Mouse (Mus musculus): ENCODE measurements around the gene Dgki. TPM values are rescaled to one million over a fixed set of nuclear protein-coding genes. Genes with fewer than 3 reads are reported as not detected.

The Dgki gene
- total and polyA plus RNA-seq, 3 experiments = 4.4 to 8.7 (median 7.7) TPM

DNA sequence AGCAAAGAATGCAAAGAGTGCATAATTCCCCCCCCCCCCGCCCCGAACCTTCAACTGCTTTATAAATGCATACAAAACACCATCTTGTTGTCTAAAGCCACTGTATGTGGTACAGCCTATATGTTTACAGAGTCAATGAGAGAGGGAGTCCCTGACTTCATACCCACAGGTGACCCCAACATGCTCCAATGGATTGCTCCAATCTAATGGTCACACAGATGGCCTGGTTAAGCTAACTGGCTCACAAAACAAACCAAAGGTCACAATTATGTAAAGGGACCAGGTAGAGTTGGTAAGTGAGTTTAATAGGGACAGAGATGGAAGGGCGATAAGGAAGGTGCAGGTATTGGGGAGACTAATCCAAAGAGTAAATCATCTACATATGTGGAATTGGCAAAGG, 295.1 kb downstream of the Dgki start:
- Histone ChIP-seq H3K36me3 (replicated peaks in 1 of 2; ENCODE audit: control insufficient read depth in 1 of 2, insufficient read depth in 1 of 2, low read length in 1 of 2) (peaks cover 2 to 23% of the 10 kb centered on the region in 2 experiments), H3K9me3 (replicated peaks; ENCODE audit: low read length) (no peaks in the 10 kb centered on the region), H3K4me3 (replicated peaks in 1 of 3; ENCODE audit: low read depth in 2 of 3, low read length in 2 of 3, poor library complexity in 1 of 3) (no peak overlapping the region), H3K27me3 (replicated peaks) (no peaks in the 10 kb centered on the region), H3K4me2 (ENCODE audit: insufficient read depth, low read depth, poor library complexity, severe bottlenecking) (no peak overlapping the region), H3K79me2 (replicated peaks; ENCODE audit: control insufficient read depth, extremely low read depth, insufficient read depth, poor library complexity, severe bottlenecking) (no peaks in the 10 kb centered on the region), H3K27ac (ENCODE audit: insufficient read depth, low read depth) (no peak overlapping the region), H3K9ac (ENCODE audit: insufficient read depth, low read depth) (no peak overlapping the region), H3K4me1 (ENCODE audit: control insufficient read depth in 1 of 2, insufficient read depth in 2 of 2) (no peaks in the 10 kb centered on the region)
- no peak for DNase-seq (ENCODE audit: extremely low read depth)
- in situ Hi-C loops (cut with MboI; ENCODE audit: low pct_ligation_motif_present, low pct_unique_long_range_greater_than_20kb, low sequenced_read_pairs) (no loop called here), dilution Hi-C loops (cut with MboI; ENCODE audit: extremely low pct_ligation_motif_present, extremely low pct_unique_long_range_greater_than_20kb, low sequenced_read_pairs) (no loop called here)
- no peak for TF ChIP-seq POLR2AphosphoS2 (IDR thresholded peaks at IDR 0.05; ENCODE audit: low read depth, low read length)
- no peak for TF ChIP-seq RCOR1 (conservative IDR thresholded peaks at IDR 0.05; ENCODE audit: low read depth, low read length)
- TF ChIP-seq ZNF384 (IDR thresholded peaks at IDR 0.05; ENCODE audit: low read depth, low read length) = no peak
- no peak for TF ChIP-seq ZKSCAN1 (IDR thresholded peaks at IDR 0.05; ENCODE audit: borderline replicate concordance, low read depth, low read length)
- TF ChIP-seq ETS1 (conservative IDR thresholded peaks at IDR 0.05; ENCODE audit: low read depth, low read length) = no peak
- TF ChIP-seq MYC (IDR thresholded peaks at IDR 0.05; ENCODE audit: low read depth, low read length) = no peak
- no peak for TF ChIP-seq MXI1 (IDR thresholded peaks at IDR 0.05; ENCODE audit: low read depth, low read length)
- TF ChIP-seq KAT2A (IDR thresholded peaks at IDR 0.05; ENCODE audit: insufficient replicate concordance, low read length) = no peak
- no peak for TF ChIP-seq ZMIZ1 (IDR thresholded peaks at IDR 0.05; ENCODE audit: low read depth, low read length)
- no peak for TF ChIP-seq NELFE (IDR thresholded peaks at IDR 0.05; ENCODE audit: low read depth, low read length)
- TF ChIP-seq MAX (IDR thresholded peaks at IDR 0.05; ENCODE audit: low read length) = no peak
- no peak for TF ChIP-seq USF2 (conservative IDR thresholded peaks at IDR 0.05; ENCODE audit: low read depth, low read length)
- TF ChIP-seq ZC3H11A (IDR thresholded peaks at IDR 0.05; ENCODE audit: low read depth, low read length) = no peak
- TF ChIP-seq EP300 (IDR thresholded peaks at IDR 0.05; ENCODE audit: low read length) = no peak

DNA sequence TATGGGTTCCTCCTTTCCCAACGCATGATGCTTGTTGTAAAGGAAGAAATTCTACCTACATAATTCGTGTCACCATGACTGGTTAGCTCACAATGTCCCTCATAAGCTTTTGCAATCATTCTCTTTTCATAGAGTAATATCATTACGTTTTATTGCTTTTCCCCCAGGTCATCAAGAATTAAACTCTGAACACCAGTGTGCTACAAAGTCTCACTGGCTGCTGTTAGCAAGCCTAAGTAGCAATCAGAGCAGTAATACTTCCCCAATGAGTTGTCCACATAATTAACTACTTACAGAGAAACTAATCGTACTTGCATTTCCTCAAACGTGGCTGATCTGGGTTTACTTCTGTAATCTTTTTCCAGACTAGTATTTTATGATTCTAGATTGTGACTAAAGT, 296.7 kb downstream of the Dgki start:
- dilution Hi-C loops (cut with MboI; ENCODE audit: extremely low pct_ligation_motif_present, extremely low pct_unique_long_range_greater_than_20kb, low sequenced_read_pairs) = no loop called here

More for the DNA sequence above, 296.7 kb downstream of the Dgki start:
- no peaks in the 10 kb centered on the region for H3K27me3 ChIP-seq (replicated peaks)
- no peak for TF ChIP-seq ZMIZ1 (IDR thresholded peaks at IDR 0.05; ENCODE audit: low read depth, low read length)
- TF ChIP-seq RCOR1 (conservative IDR thresholded peaks at IDR 0.05; ENCODE audit: low read depth, low read length) = no peak
- no peak for TF ChIP-seq USF2 (conservative IDR thresholded peaks at IDR 0.05; ENCODE audit: low read depth, low read length)
- TF ChIP-seq IRF4 (IDR thresholded peaks at IDR 0.05; ENCODE audit: low read depth, low read length) = no peak
- no peak for TF ChIP-seq NELFE (IDR thresholded peaks at IDR 0.05; ENCODE audit: low read depth, low read length)
- TF ChIP-seq MXI1 (IDR thresholded peaks at IDR 0.05; ENCODE audit: low read depth, low read length) = no peak
- no peak for TF ChIP-seq USF1 (IDR thresholded peaks at IDR 0.05; ENCODE audit: low read depth, low read length)
- TF ChIP-seq POLR2A (IDR thresholded peaks at IDR 0.05; ENCODE audit: low read depth, low read length) = no peak
- TF ChIP-seq MAX (IDR thresholded peaks at IDR 0.05; ENCODE audit: low read length) = no peak
- TF ChIP-seq ZC3H11A (IDR thresholded peaks at IDR 0.05; ENCODE audit: low read depth, low read length) = no peak
- no peak for DNase-seq (ENCODE audit: extremely low read depth)
- H3K36me3 ChIP-seq (replicated peaks in 1 of 2; ENCODE audit: control insufficient read depth in 1 of 2, insufficient read depth in 1 of 2, low read length in 1 of 2) = peaks cover 10 to 31% of the 10 kb centered on the region in 2 experiments
- no peaks in the 10 kb centered on the region for H3K79me2 ChIP-seq (replicated peaks; ENCODE audit: control insufficient read depth, extremely low read depth, insufficient read depth, poor library complexity, severe bottlenecking)
- no peaks in the 10 kb centered on the region for H3K9me3 ChIP-seq (replicated peaks; ENCODE audit: low read length)
- in situ Hi-C loops (cut with MboI; ENCODE audit: low pct_ligation_motif_present, low pct_unique_long_range_greater_than_20kb, low sequenced_read_pairs) = no loop called here
- no peak overlapping the region for H3K4me2 ChIP-seq (ENCODE audit: insufficient read depth, low read depth, poor library complexity, severe bottlenecking)
- H3K9ac ChIP-seq (ENCODE audit: insufficient read depth, low read depth) = no peak overlapping the region
- no peak overlapping the region for H3K27ac ChIP-seq (ENCODE audit: insufficient read depth, low read depth)
- H3K4me3 ChIP-seq (replicated peaks in 1 of 3; ENCODE audit: low read depth in 2 of 3, low read length in 2 of 3, poor library complexity in 1 of 3) = no peak overlapping the region
- no peaks in the 10 kb centered on the region for H3K4me1 ChIP-seq (ENCODE audit: control insufficient read depth in 1 of 2, insufficient read depth in 2 of 2)

All from CH12.LX (cell line).